Mouse (Mus musculus) ES-E14 (cell line): ENCODE data around the gene Hoxb3. TPM values are rescaled to one million over a fixed set of nuclear protein-coding genes. Genes with fewer than 3 reads are reported as not detected.

Source experiments
- DNase-seq: peaks from one replicate; pipeline ENCODE4 v3.0.0-alpha.2; 2013; ENCODE audit warnings: low read depth, low spot score
- H3K27ac ChIP-seq: 2 replicates; pipeline ENCODE4 v1.5.1; 2012; ENCODE audit warnings: low read depth, mild to moderate bottlenecking, low read length, moderate library complexity, mixed read lengths; ENCODE audit not compliant: poor library complexity, insufficient read depth, severe bottlenecking
- H3K36me3 ChIP-seq: 2 replicates; pipeline ENCODE4 v1.6.1; 2012; ENCODE audit warnings: mild to moderate bottlenecking, low read length, moderate library complexity, mixed read lengths; ENCODE audit not compliant: control insufficient read depth, poor library complexity, insufficient read depth, severe bottlenecking
- H3K4me1 ChIP-seq, 2 experiments: fragments of 150-350 bp in 1 of 2; sonication (generic) in 1 of 2; 2 replicates each; pipeline ENCODE4 v1.6.1; 2012; ENCODE audit warnings: low read length in 2 of 2, mild to moderate bottlenecking in 1 of 2, mixed read lengths in 1 of 2; ENCODE audit not compliant: control insufficient read depth in 2 of 2, insufficient read depth in 2 of 2, poor library complexity in 1 of 2
- H3K4me3 ChIP-seq, 2 experiments: fragments of 150-350 bp in 1 of 2; sonication (generic) in 1 of 2; 2 replicates each; pipeline ENCODE4 v1.5.1; 2012; ENCODE audit warnings: low read length in 2 of 2, low read depth in 1 of 2, mild to moderate bottlenecking in 1 of 2, mixed read lengths in 1 of 2; ENCODE audit not compliant: insufficient read depth in 1 of 2, poor library complexity in 1 of 2, severe bottlenecking in 1 of 2
- H3K9ac ChIP-seq: 2 replicates; pipeline ENCODE4 v1.6.1; 2012; ENCODE audit warnings: low read depth, mild to moderate bottlenecking, low read length, mixed read lengths; ENCODE audit not compliant: poor library complexity, insufficient read depth, severe bottlenecking
- H3K9me3 ChIP-seq: fragments of 150-350 bp; sonication (generic); 2 replicates; pipeline ENCODE4 v1.6.1; 2012; ENCODE audit warnings: low read depth, mild to moderate bottlenecking, low read length; ENCODE audit not compliant: control insufficient read depth, insufficient read depth
- CHD2 ChIP-seq: IDR thresholded peaks from 2 replicates; pipeline ENCODE4 v1.6.1; 2014; ENCODE audit warnings: mild to moderate bottlenecking, low read depth, low read length, inconsistent platforms
- HCFC1 ChIP-seq: IDR thresholded peaks from 2 replicates; pipeline ENCODE4 v1.6.1; 2012; ENCODE audit warnings: low read length, inconsistent platforms, borderline replicate concordance; ENCODE audit not compliant: insufficient read depth
- MAFK ChIP-seq: IDR thresholded peaks from 2 replicates; pipeline ENCODE4 v1.6.1; 2014; ENCODE audit warnings: mild to moderate bottlenecking, low read depth, low read length, inconsistent platforms; ENCODE audit not compliant: insufficient read depth
- ZC3H11A ChIP-seq: IDR thresholded peaks from 2 replicates; pipeline ENCODE4 v1.6.1; 2012; ENCODE audit warnings: low read depth, mild to moderate bottlenecking, inconsistent platforms, low read length, borderline replicate concordance
- ZNF384 ChIP-seq: IDR thresholded peaks from 2 replicates; pipeline ENCODE4 v1.6.1; 2012; ENCODE audit warnings: low read depth, low read length, inconsistent platforms
- in situ Hi-C, 2 experiments: fragments of 600-800 bp; cut with MboI; formaldehyde crosslinking; loops; one replicate each; pipeline ENCODE4 v1.15.1; 2025; ENCODE audit warnings: low sequenced_read_pairs in 2 of 2, inconsistent platforms in 1 of 2; ENCODE audit not compliant: unreplicated experiment in 2 of 2
- total RNA-seq: library from RNA; depleted of rRNA; stranded (reverse); fragments of 300-350 nt; gene quantifications from 2 replicates; pipeline ENCODE4 v1.2.3, GENCODE M21; 2012; rRNA removed

The Hoxb3 gene
- total RNA-seq, 1 experiment = 0.54 TPM

DNA sequence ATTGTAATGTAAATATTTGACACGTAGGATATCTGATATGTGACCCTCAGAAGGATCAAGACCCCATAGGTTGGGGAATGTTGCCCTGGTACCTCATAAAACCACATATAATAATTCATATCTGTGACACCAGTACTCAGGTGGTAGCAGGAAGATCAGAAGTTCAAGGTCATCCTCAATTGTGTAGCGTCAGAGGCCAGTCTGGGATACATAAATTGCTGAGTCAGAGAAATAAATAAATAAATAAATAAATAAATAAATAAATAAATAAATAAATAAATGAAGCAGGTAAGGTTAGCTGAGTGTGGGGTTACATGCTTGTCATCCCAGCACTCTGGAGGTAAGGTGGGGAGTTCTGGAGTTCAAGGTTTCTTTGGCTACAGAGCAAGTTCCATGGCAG is 64.5 kb downstream of the Hoxb3 start:
- TF ChIP-seq HCFC1 = no peak
- peak; percentile 64; the same call in 1 of the 2 replicates for TF ChIP-seq MAFK
- in situ Hi-C loops = no loop called here
- H3K9ac ChIP-seq = no peak overlapping the region
- DNase-seq = no peak
- H3K27ac ChIP-seq = no peak overlapping the region
- H3K4me3 ChIP-seq = no peak overlapping the region
- H3K4me1 ChIP-seq = peaks cover 0 to 1% of the 10 kb centered on the region in 2 experiments; a peak in 1 of 4 replicates
- H3K36me3 ChIP-seq = no peaks in the 10 kb centered on the region
- H3K9me3 ChIP-seq = no peaks in the 10 kb centered on the region

DNA sequence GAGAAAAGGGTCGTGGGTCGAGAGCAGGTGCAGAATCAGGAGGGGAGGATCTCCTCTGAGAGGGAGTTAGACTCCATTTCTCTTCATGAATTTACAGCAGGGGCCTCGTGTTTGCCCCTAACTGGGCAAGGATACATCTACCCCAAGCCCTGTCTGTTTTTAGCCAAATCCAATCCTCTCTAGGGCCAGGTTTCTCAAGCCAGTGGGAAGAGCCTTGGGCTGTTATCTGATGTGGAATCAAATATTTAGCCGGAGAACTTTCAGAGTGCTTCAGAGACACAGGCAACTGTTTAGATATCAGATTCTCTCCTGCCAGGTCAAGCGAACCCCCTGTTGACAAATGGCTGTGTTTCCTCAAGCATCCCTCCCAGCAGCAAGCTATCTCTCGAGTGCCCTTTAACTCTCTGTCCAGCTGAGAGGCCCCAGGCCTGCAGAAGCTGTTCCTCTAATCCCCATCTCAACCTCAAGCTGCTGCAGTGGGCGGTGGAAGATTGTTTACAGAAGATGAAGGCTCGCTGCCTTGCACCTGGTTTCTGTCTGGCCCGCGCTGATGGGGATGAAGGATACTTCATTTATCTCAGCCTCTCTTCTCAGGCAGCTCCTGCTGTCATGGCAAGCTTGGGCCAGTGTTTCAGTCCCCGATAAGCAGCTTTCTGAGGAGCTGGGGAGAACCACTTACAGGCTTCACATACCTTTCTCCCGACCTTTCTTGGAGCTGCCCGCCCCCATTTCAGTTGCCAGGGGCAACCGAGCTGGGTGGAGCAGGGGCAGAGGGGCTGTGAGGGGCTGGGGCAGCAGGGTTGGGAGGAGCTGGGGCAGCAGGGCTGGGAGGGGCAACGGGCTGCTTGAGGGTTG is 73.9 kb downstream of the Hoxb3 start:
- no peaks in the 10 kb centered on the region for H3K9me3 ChIP-seq
- DNase-seq = no peak
- H3K36me3 ChIP-seq = no peaks in the 10 kb centered on the region
- H3K4me1 ChIP-seq = peaks cover 2 to 4% of the 10 kb centered on the region in 2 experiments; a peak in 1 of 4 replicates
- no peak overlapping the region for H3K9ac ChIP-seq
- H3K4me3 ChIP-seq = no peak overlapping the region
- TF ChIP-seq CHD2 (no peak), HCFC1 (no peak), MAFK (no peak), ZNF384 (no peak), ZC3H11A (no peak)
- H3K27ac ChIP-seq = no peak overlapping the region
- in situ Hi-C loops = no loop called here

Other genes with a start within 250 kb of the Hoxb3 start
- gene Atp5g1, start 247.7 kb upstream of the Hoxb3 start, total RNA-seq = 726 and 963 TPM in 2 replicates
- gene Calcoco2, start 211.4 kb upstream of the Hoxb3 start, total RNA-seq = 23.3 and 160 TPM in 2 replicates
- gene Ttll6, start 189.5 kb upstream of the Hoxb3 start, total RNA-seq = 5.0 and 5.4 TPM in 2 replicates
- 0.48 and 1.4 TPM in 2 replicates for gene Hoxb13, start 129.0 kb upstream of the Hoxb3 start, total RNA-seq
- 1.2 and 3.3 TPM in 2 replicates for gene Hoxb9, start 51.9 kb upstream of the Hoxb3 start, total RNA-seq
- 0.18 TPM in 1 of 2 replicates, not detected in the other for gene Hoxb8, start 41.4 kb upstream of the Hoxb3 start, total RNA-seq
- gene Hoxb7, start 36.7 kb upstream of the Hoxb3 start, total RNA-seq = 0.98 TPM in 1 of 2 replicates, not detected in the other
- gene Hoxb6, start 30.9 kb upstream of the Hoxb3 start, total RNA-seq = 0.22 and 0.26 TPM in 2 replicates
- gene Hoxb5, start 20.0 kb upstream of the Hoxb3 start, total RNA-seq = 0.09 and 0.16 TPM in 2 replicates
- 0.21 and 1.2 TPM in 2 replicates for gene Hoxb4, start 5.1 kb upstream of the Hoxb3 start, total RNA-seq
- 0.62 TPM in 1 of 2 replicates, not detected in the other for gene Hoxb2, start 27.2 kb downstream of the Hoxb3 start, total RNA-seq
- 0.37 and 0.49 TPM in 2 replicates for gene Hoxb1, start 42.4 kb downstream of the Hoxb3 start, total RNA-seq
- 0.37 and 0.40 TPM in 2 replicates for gene Skap1, start 141.3 kb downstream of the Hoxb3 start, total RNA-seq